Mouse (Mus musculus) stomach, postnatal 0 days (tissue): ENCODE data around the gene Map3k6.

Experiments
- CTCF ChIP-seq: IDR thresholded peaks from 2 replicates; pipeline ENCODE4 v1.5.1; 2016; ENCODE audit warnings: antibody characterized with exemption, low read depth, mild to moderate bottlenecking, moderate library complexity
- EP300 ChIP-seq: optimal IDR thresholded peaks from 2 replicates; pipeline ENCODE3; 2016; ENCODE audit warnings: antibody characterized with exemption

DNA sequence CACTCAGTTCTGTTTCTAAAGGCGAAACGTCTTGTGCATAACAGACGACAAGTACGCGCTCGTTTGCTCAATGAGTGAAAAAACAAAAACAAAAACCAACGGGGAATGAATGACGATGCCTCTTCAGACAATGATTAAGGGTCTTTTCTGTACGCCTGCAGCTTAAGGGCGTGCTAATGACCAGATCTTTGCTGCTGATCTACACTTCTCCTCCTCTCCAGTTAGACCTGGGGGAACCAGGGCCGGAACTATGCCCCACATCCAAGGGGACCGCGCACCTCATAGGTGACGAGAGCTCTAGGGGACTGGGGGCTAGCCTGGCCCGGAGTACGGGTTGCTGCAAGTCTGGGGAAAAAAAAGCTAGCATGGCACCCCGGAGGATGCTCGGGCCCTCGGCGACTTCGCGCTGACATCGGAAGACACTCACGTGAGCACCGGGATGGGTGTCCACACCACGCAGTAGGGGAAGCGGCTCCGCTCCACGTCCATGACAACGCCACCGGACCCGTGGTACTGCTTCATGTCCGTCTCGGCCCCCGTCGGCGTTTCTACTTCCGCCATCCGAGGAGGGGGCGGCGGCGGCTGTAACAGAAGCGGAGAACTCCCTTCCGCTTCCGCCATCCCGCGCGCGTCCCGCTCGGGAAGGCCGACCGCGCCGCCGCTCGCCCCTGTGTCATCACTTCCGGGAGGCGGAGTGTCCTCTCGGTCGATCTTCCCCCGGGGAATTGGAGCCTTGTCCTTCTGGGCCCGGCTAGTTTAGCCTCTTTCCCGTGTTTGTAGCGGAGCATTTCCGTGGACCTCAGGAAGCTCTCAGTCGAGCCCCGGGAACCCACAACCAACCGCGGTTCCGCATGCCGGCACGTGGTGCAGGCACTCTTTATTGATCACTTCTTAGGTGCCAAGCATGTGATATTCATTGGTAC, 36.7 kb downstream of the Map3k6 start, which contains the start of gene Tmem222:
- TF ChIP-seq CTCF, result no peak
- no peak for TF ChIP-seq EP300
